Mouse (Mus musculus): ENCODE data around the gene Tspan10.

Tspan10 gene

GRCm38 (mm10) chr11:120492024-120492877, 49.8 kb downstream of the Tspan10 start:
- in situ Hi-C loops (cut with MboI, MseI), result no loop called here

DNA sequence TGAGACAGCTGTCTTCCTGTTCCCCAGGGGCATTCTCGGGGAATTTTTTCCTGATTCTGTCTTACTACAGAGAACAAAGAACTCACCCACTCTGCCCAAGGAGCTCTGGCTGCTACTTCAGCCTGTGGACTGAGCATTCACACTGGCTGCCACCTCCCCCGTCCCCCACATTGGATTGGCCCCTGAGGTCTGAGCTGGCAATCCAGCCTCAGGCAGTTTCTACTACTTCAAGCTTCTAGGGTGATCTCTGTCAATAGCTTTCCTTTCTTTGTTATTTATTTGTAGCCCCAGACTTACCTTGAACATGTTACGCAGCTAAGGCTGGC, 50.4 kb downstream of the Tspan10 start:
- in situ Hi-C loops (cut with MboI, MseI), result no loop called here

GRCm38 (mm10) chr11:120493351-120493750, 50.9 kb downstream of the Tspan10 start:
- in situ Hi-C loops (cut with MboI, MseI), result no loop called here

GRCm38 (mm10) chr11:120493911-120494310, 51.5 kb downstream of the Tspan10 start:
- in situ Hi-C loops (cut with MboI, MseI), result no loop called here

Data from T-helper 2 cell (primary cell).